In genomic region chr4:116033374-116033773, GRCm38 (mm10) we compare ENCODE assay signal across 26 mouse cellular contexts. TPM values are rescaled to one million over a fixed set of nuclear protein-coding genes. Genes with fewer than 3 reads are reported as not detected.
A peak's percentile ranks its signal among the peaks of the same experiment; 100 is the strongest.
DNase-seq lines count a peak whose midpoint lies in the region; ATAC-seq and TF ChIP-seq lines count a peak whose summit lies in the region.
"Had no signal": no experiment of that assay in that cellular context is flagged by ENCODE, and none has a peak within 500 bp of the region (broad histone marks: within the 10 kb centered on the region; RNA-seq: fewer than 3 reads in every experiment).

No protein-coding gene starts in this region.

- no peaks in the 10 kb centered on the region for H3K4me1 ChIP-seq in forebrain, postnatal 0 days (ENCODE audit: insufficient read depth)
- H3K4me1 ChIP-seq: embryonic facial prominence, embryonic 13.5 days; forebrain, embryonic 12.5 days; heart, embryonic 15.5 days; hindbrain, embryonic 13.5 days; liver, embryonic 13.5 days; midbrain, embryonic 12.5 days had no signal

- no peak overlapping the region for H3K9ac ChIP-seq in forebrain, postnatal 0 days
- H3K9ac ChIP-seq: embryonic facial prominence, embryonic 13.5 days; forebrain, embryonic 12.5 days; heart, embryonic 15.5 days; hindbrain, embryonic 13.5 days; liver, embryonic 13.5 days; midbrain, embryonic 12.5 days had no signal

- H3K27me3 ChIP-seq in forebrain, postnatal 0 days (ENCODE audit: insufficient read depth, low read length): no peaks in the 10 kb centered on the region
- H3K27me3 ChIP-seq: CH12.LX; embryonic facial prominence, embryonic 13.5 days; forebrain, embryonic 12.5 days; heart, embryonic 15.5 days; hindbrain, embryonic 13.5 days; liver, embryonic 13.5 days; midbrain, embryonic 12.5 days had no signal

- no peak for ATAC-seq in forebrain, postnatal 0 days

- intact Hi-C loops in left cerebral cortex, adult 2 months (cut with DNase I): loop anchor here (1.0 kb wide), 1 partner anchor 17 kb away; no protein-coding TSS in a partner anchor
- intact Hi-C loops in left cerebral cortex, postnatal 36 days (cut with DNase I): loop anchor here (1.0 kb wide), 1 partner anchor 17 kb away; no protein-coding TSS in a partner anchor

- H3K4me3 ChIP-seq in left cerebral cortex, adult 2 months: no peak overlapping the region
- H3K4me3 ChIP-seq in forebrain, postnatal 0 days (ENCODE audit: low read depth, low read length): no peak overlapping the region
- H3K4me3 ChIP-seq: embryonic facial prominence, embryonic 13.5 days; erythroblast, embryonic 14.5 days; forebrain, embryonic 12.5 days; heart, embryonic 15.5 days; hindbrain, embryonic 13.5 days; liver, embryonic 13.5 days; midbrain, embryonic 12.5 days had no signal

- peaks cover 9% of the 10 kb centered on the region; the same call in 1 of the 2 replicates for H3K36me3 ChIP-seq in forebrain, postnatal 0 days (ENCODE audit: insufficient read depth)

- H3K4me2 ChIP-seq in forebrain, postnatal 0 days (ENCODE audit: low read depth): no peak overlapping the region
- H3K4me2 ChIP-seq: embryonic facial prominence, embryonic 13.5 days; forebrain, embryonic 12.5 days; heart, embryonic 15.5 days; hindbrain, embryonic 13.5 days; liver, embryonic 13.5 days; midbrain, embryonic 12.5 days had no signal

- no peak for TF ChIP-seq CTCF in left cerebral cortex, adult 2 months (IDR thresholded peaks at IDR 0.05)
- no peak for TF ChIP-seq CTCF in forebrain, postnatal 0 days (IDR thresholded peaks at IDR 0.05; ENCODE audit: low read depth)

- WGBS in forebrain, postnatal 0 days: 89% methylated on average over 5 of the region's 5 CpGs

- peak overlapping the region; percentile 74 for H3K27ac ChIP-seq in left cerebral cortex, adult 2 months
- H3K27ac ChIP-seq in forebrain, postnatal 0 days (ENCODE audit: low read depth, low read length): no peak overlapping the region
- H3K27ac ChIP-seq: embryonic facial prominence, embryonic 13.5 days; forebrain, embryonic 12.5 days; heart, embryonic 15.5 days; hindbrain, embryonic 13.5 days; liver, embryonic 13.5 days; midbrain, embryonic 12.5 days had no signal

- peak; percentile 61 for DNase-seq in layer of hippocampus, adult 9-11 months
- DNase-seq in layer of hippocampus, postnatal 14 days (ENCODE audit: low spot score in 2 of 2): no peak
- DNase-seq in left cerebral cortex, adult 2 months (ENCODE audit: extremely low spot score in 1 of 2, low spot score in 2 of 2): peak in 1 of 2 experiments; percentile 58
- peak; percentile 59 to 71 for DNase-seq in left cerebral cortex, postnatal 36 days (ENCODE audit: low spot score in 2 of 2)
- peak; percentile 49 for DNase-seq in right cerebral cortex, postnatal 25 days
- no peak for DNase-seq in cerebellum, postnatal 4 days (ENCODE audit: low spot score in 2 of 2)
- no peak for DNase-seq in forebrain, postnatal 0 days
- DNase-seq: adrenal gland, adult 2 months; B cell, adult 2 months; cerebellum, adult 2 months; embryo, embryonic 11 days; gastrocnemius, postnatal 36 days; heart, postnatal 36 days; kidney, adult 18-20 months; layer of hippocampus, postnatal 36 days; liver, embryonic 13.5 days; lung, adult 2 months; thymus, postnatal 36 days had no signal

- H3K9me3 ChIP-seq in forebrain, postnatal 0 days (ENCODE audit: low read length): no peaks in the 10 kb centered on the region
- H3K9me3 ChIP-seq: embryonic facial prominence, embryonic 13.5 days; forebrain, embryonic 12.5 days; G1E; heart, embryonic 15.5 days; hindbrain, embryonic 13.5 days; liver, embryonic 13.5 days; midbrain, embryonic 12.5 days had no signal

RNA-seq across cellular contexts. Expression of gene Faah, which starts 15.6 kb away (rescaled TPM):
- 100 to 1,000 TPM; 123 to 126 TPM for total RNA-seq in layer of hippocampus, postnatal 14 days (2021)
- total RNA-seq in left cerebral cortex, adult 2 months (2021): 100 to 1,000 TPM; 100 to 103 TPM
- total RNA-seq in left cerebral cortex, postnatal 36 days (2021): 10 to 100 TPM; 93.9 to 96.0 TPM
- 28.8 and 42.7 TPM in 2 replicates for total RNA-seq in forebrain, postnatal 0 days (2014; rRNA removed)
- 22.0 and 25.4 TPM in 2 replicates for polyA plus RNA-seq in forebrain, postnatal 0 days (2015; fragmentation: Nextera tagmentation; extraction: Ambion mirVana)

RNA-seq across cellular contexts. Expression of gene Nsun4, which starts 20.3 kb away (rescaled TPM):
- 10 to 100 TPM in 1 of 2 experiments, 1 to 10 TPM in 1; 9.0 to 10.8 TPM for total RNA-seq in layer of hippocampus, postnatal 14 days (2021)
- 10 to 100 TPM; 10.9 to 12.8 TPM for total RNA-seq in left cerebral cortex, adult 2 months (2021)
- 10 to 100 TPM in 1 of 2 experiments, 1 to 10 TPM in 1; 9.0 to 11.0 TPM for total RNA-seq in left cerebral cortex, postnatal 36 days (2021)
- 9.9 and 10.6 TPM in 2 replicates for total RNA-seq in forebrain, postnatal 0 days (2014; rRNA removed)
- 6.8 and 8.2 TPM in 2 replicates for polyA plus RNA-seq in forebrain, postnatal 0 days (2015; fragmentation: Nextera tagmentation; extraction: Ambion mirVana)

RNA-seq across cellular contexts. Expression of gene Uqcrh, which starts 41.5 kb away (rescaled TPM):
- total RNA-seq in layer of hippocampus, postnatal 14 days (2021): 100 to 1,000 TPM; 428 to 464 TPM
- 100 to 1,000 TPM; 414 to 441 TPM for total RNA-seq in left cerebral cortex, adult 2 months (2021)
- total RNA-seq in left cerebral cortex, postnatal 36 days (2021): 100 to 1,000 TPM; 411 to 431 TPM
- 271 and 387 TPM in 2 replicates for total RNA-seq in forebrain, postnatal 0 days (2014; rRNA removed)
- polyA plus RNA-seq in forebrain, postnatal 0 days (2015; fragmentation: Nextera tagmentation; extraction: Ambion mirVana): 414 and 534 TPM in 2 replicates

RNA-seq across cellular contexts. Expression of gene Lrrc41, which starts 41.7 kb away (rescaled TPM):
- total RNA-seq in layer of hippocampus, postnatal 14 days (2021): 10 to 100 TPM; 46.9 to 49.4 TPM
- total RNA-seq in left cerebral cortex, adult 2 months (2021): 10 to 100 TPM; 45.2 to 49.9 TPM
- 10 to 100 TPM; 42.3 to 43.7 TPM for total RNA-seq in left cerebral cortex, postnatal 36 days (2021)
- total RNA-seq in forebrain, postnatal 0 days (2014; rRNA removed): 95.4 and 98.4 TPM in 2 replicates
- polyA plus RNA-seq in forebrain, postnatal 0 days (2015; fragmentation: Nextera tagmentation; extraction: Ambion mirVana): 67.5 and 70.2 TPM in 2 replicates

Comparison
In these comparisons a context has a peak if more than half of its experiments do, and no peak if none do; other contexts are left out.
1. DNase-seq: peak in layer of hippocampus, adult 9-11 months (single experiment), left cerebral cortex, postnatal 36 days (2 of 2) and right cerebral cortex, postnatal 25 days (single experiment); none in layer of hippocampus, postnatal 14 days (0 of 2), cerebellum, postnatal 4 days (0 of 2) and forebrain, postnatal 0 days (single experiment).